Mouse (Mus musculus) E14TG2a.4 (cell line): ENCODE results near the gene Cdc16.
A peak's percentile ranks its signal among the peaks of the same experiment; 100 is the strongest.
"Not testable (repeated sequence)": the region's sequence is repeated elsewhere in the genome, so short reads cannot be mapped to it uniquely, and the experiment has no call there.

Source experiments
- H3K27me3 ChIP-seq: 2 replicates; pipeline ENCODE4 v1.6.1; 2014; ENCODE audit warnings: low read length, control low read depth; ENCODE audit not compliant: insufficient read depth
- H3K36me3 ChIP-seq: 2 replicates; pipeline ENCODE4 v1.6.1; 2014; ENCODE audit warnings: low read length, control low read depth; ENCODE audit not compliant: insufficient read depth
- H3K4me1 ChIP-seq: replicated peaks from 2 replicates; pipeline ENCODE4 v1.6.1; 2014; ENCODE audit warnings: low read depth, low read length, control low read depth
- H3K4me3 ChIP-seq: replicated peaks from 2 replicates; pipeline ENCODE4 v1.5.1; 2014; ENCODE audit warnings: mild to moderate bottlenecking, low read length
- H3K9me3 ChIP-seq: 2 replicates; pipeline ENCODE4 v1.6.1; 2014; ENCODE audit warnings: low read length, control low read depth
- CTCF ChIP-seq: conservative IDR thresholded peaks from 2 replicates; pipeline ENCODE4 v1.5.1; 2014; ENCODE audit warnings: low read length
- NANOG ChIP-seq: IDR thresholded peaks from 2 replicates; pipeline ENCODE4 v1.6.1; 2014; ENCODE audit warnings: borderline replicate concordance, low read length, mixed read lengths
- POU5F1 ChIP-seq: IDR thresholded peaks from 2 replicates; pipeline ENCODE4 v1.6.1; 2014; ENCODE audit warnings: low read length, borderline replicate concordance

Cdc16 gene

GRCm38 (mm10) chr8:13756982-13757804, at the start of gene Cdc16:
TSS of gene Cdc16 (plus strand) at chr8:13757676.
- H3K36me3 ChIP-seq: peaks cover 23% of the 10 kb centered on the region
- TF ChIP-seq CTCF (no peak), NANOG (no peak), POU5F1 (no peak)
- no peaks in the 10 kb centered on the region for H3K9me3 ChIP-seq
- H3K4me3 ChIP-seq: peak within 1 kb of the TSS; percentile 97
- H3K4me1 ChIP-seq: peaks cover 20% of the 10 kb centered on the region
- H3K27me3 ChIP-seq: no peaks in the 10 kb centered on the region

- TF ChIP-seq CTCF: no peak
- no peak for TF ChIP-seq NANOG
- TF ChIP-seq POU5F1: no peak
- peaks cover 27% of the 10 kb centered on the region for H3K9me3 ChIP-seq
- H3K4me3 ChIP-seq: no peak overlapping the region
- H3K27me3 ChIP-seq: no peaks in the 10 kb centered on the region
- no peaks in the 10 kb centered on the region for H3K36me3 ChIP-seq
- no peaks in the 10 kb centered on the region for H3K4me1 ChIP-seq
These were observed 49.0 kb upstream of the Cdc16 start for GRCm38 (mm10) chr8:13708514-13708913.

- no peaks in the 10 kb centered on the region for H3K27me3 ChIP-seq
- no peak for TF ChIP-seq CTCF
- no peak for TF ChIP-seq POU5F1
- TF ChIP-seq NANOG: no peak
- H3K4me1 ChIP-seq: no peaks in the 10 kb centered on the region
- H3K36me3 ChIP-seq: no peaks in the 10 kb centered on the region
- no peak overlapping the region for H3K4me3 ChIP-seq
- H3K9me3 ChIP-seq: peaks cover 38% of the 10 kb centered on the region
These were observed 38.5 kb upstream of the Cdc16 start for GRCm38 (mm10) chr8:13718980-13719379.

- no peak overlapping the region for H3K4me3 ChIP-seq
- TF ChIP-seq CTCF: peak; percentile 25
- TF ChIP-seq NANOG: no peak
- TF ChIP-seq POU5F1: no peak
- H3K27me3 ChIP-seq: no peaks in the 10 kb centered on the region
- H3K9me3 ChIP-seq: peaks cover 7% of the 10 kb centered on the region
- H3K4me1 ChIP-seq: no peaks in the 10 kb centered on the region
- H3K36me3 ChIP-seq: no peaks in the 10 kb centered on the region
These were observed 31.8 kb upstream of the Cdc16 start for GRCm38 (mm10) chr8:13725722-13726121.

- TF ChIP-seq NANOG: no peak
- no peak for TF ChIP-seq POU5F1
- TF ChIP-seq CTCF: no peak
These were observed 29.9 kb upstream of the Cdc16 start for GRCm38 (mm10) chr8:13727469-13728094.

GRCm38 (mm10) chr8:13740323-13740770, 17.1 kb upstream of the Cdc16 start:
- Histone ChIP-seq H3K9me3 (no peaks in the 10 kb centered on the region), H3K36me3 (no peaks in the 10 kb centered on the region), H3K27me3 (no peaks in the 10 kb centered on the region), H3K4me1 (no peaks in the 10 kb centered on the region), H3K4me3 (no peak overlapping the region)
- TF ChIP-seq POU5F1: no peak
- TF ChIP-seq NANOG: no peak
- TF ChIP-seq CTCF: no peak

More at GRCm38 (mm10) chr8:13727469-13728094, 29.9 kb upstream of the Cdc16 start:
- no peaks in the 10 kb centered on the region for H3K4me1 ChIP-seq
- no peaks in the 10 kb centered on the region for H3K36me3 ChIP-seq
- peaks cover 7% of the 10 kb centered on the region for H3K9me3 ChIP-seq
- no peak overlapping the region for H3K4me3 ChIP-seq
- no peaks in the 10 kb centered on the region for H3K27me3 ChIP-seq

- Histone ChIP-seq H3K36me3 (no peaks in the 10 kb centered on the region), H3K27me3 (no peaks in the 10 kb centered on the region), H3K4me1 (no peaks in the 10 kb centered on the region), H3K9me3 (no peaks in the 10 kb centered on the region), H3K4me3 (no peak overlapping the region)
- TF ChIP-seq POU5F1 (no peak), CTCF (no peak), NANOG (no peak)
These were observed 16.5 kb upstream of the Cdc16 start for GRCm38 (mm10) chr8:13740817-13741613.

- not testable (repeated sequence) for H3K4me3 ChIP-seq, H3K36me3 ChIP-seq, H3K27me3 ChIP-seq, H3K4me1 ChIP-seq, H3K9me3 ChIP-seq
These were observed 11.3 kb upstream of the Cdc16 start for GRCm38 (mm10) chr8:13746212-13746611.
